Mouse (Mus musculus) stomach, postnatal 0 days (tissue): Measurements from ENCODE around the gene Drc3. TPM values are rescaled to one million over a fixed set of nuclear protein-coding genes. Genes with fewer than 3 reads are reported as not detected.
A peak's percentile ranks its signal among the peaks of the same experiment; 100 is the strongest.

Experiments
- ATAC-seq: fragments of 200-750 bp; cut with Nextera tagmentation; 2 replicates; pipeline ENCODE4 v1.8.0; 2017; ENCODE audit not compliant: low FRiP score, low TSS enrichment
- DNase-seq: peaks from one replicate; pipeline ENCODE4 v3.0.0-alpha.2; 2016; ENCODE audit warnings: low spot score
- H3K27ac ChIP-seq: fragments of 300-500 bp; sonication (generic); replicated peaks from 2 replicates; pipeline ENCODE4 v1.5.1; 2014; ENCODE audit warnings: mild to moderate bottlenecking, control low read depth
- H3K27me3 ChIP-seq: fragments of 300-500 bp; sonication (generic); 2 replicates; pipeline ENCODE4 v1.6.1; 2014; ENCODE audit warnings: low read length; ENCODE audit not compliant: control insufficient read depth, insufficient read depth
- H3K36me3 ChIP-seq: fragments of 300-500 bp; sonication (generic); 2 replicates; pipeline ENCODE4 v1.6.1; 2014; ENCODE audit warnings: low read length, mixed read lengths; ENCODE audit not compliant: control insufficient read depth, insufficient read depth
- H3K4me1 ChIP-seq: fragments of 300-500 bp; sonication (generic); replicated peaks from 2 replicates; pipeline ENCODE4 v1.6.1; 2014; ENCODE audit warnings: antibody characterized with exemption; ENCODE audit not compliant: control insufficient read depth, insufficient read depth
- H3K4me2 ChIP-seq: fragments of 300-500 bp; sonication (generic); replicated peaks from 2 replicates; pipeline ENCODE4 v1.6.1; 2014; ENCODE audit warnings: low read depth, mild to moderate bottlenecking, control low read depth, moderate library complexity
- H3K4me3 ChIP-seq: fragments of 300-500 bp; sonication (generic); 2 replicates; pipeline ENCODE4 v1.5.1; 2014; ENCODE audit warnings: low read depth, low read length, control low read depth
- H3K9ac ChIP-seq: fragments of 300-500 bp; sonication (generic); 2 replicates; pipeline ENCODE4 v1.6.1; 2014; ENCODE audit warnings: mild to moderate bottlenecking, low read length, control low read depth, mixed read lengths
- H3K9me3 ChIP-seq: fragments of 300-500 bp; sonication (generic); 2 replicates; pipeline ENCODE4 v1.6.1; 2016; ENCODE audit warnings: low read length; ENCODE audit not compliant: control insufficient read depth
- CTCF ChIP-seq: IDR thresholded peaks from 2 replicates; pipeline ENCODE4 v1.5.1; 2016; ENCODE audit warnings: antibody characterized with exemption, low read depth, mild to moderate bottlenecking, moderate library complexity
- EP300 ChIP-seq: optimal IDR thresholded peaks from 2 replicates; pipeline ENCODE3; 2016; ENCODE audit warnings: antibody characterized with exemption
- WGBS: fragments of 180-500 bp; shearing (Covaris S2); extraction: QIAGEN DNeasy Blood & Tissue Kit; methylation state at CpG from one replicate; pipeline ENCODE4 v1.1.7; 2014; 5-methylcytosine and 5-hydroxymethylcytosine counted together
- polyA plus RNA-seq: library from polyadenylated mRNA; unstranded; fragments of >200 nt; fragmentation: Nextera tagmentation; extraction: Ambion mirVana; gene quantifications from 2 replicates; pipeline ENCODE4 v1.2.1, GENCODE M21; 2015

Gene Drc3
- polyA plus RNA-seq, 1 experiment from 2014 or later: 0.93 TPM

- Histone ChIP-seq H3K4me1 (no peaks in the 10 kb centered on the region; the same call in 1 of the 2 replicates), H3K9me3 (no peaks in the 10 kb centered on the region), H3K36me3 (no peaks in the 10 kb centered on the region), H3K27ac (no peak overlapping the region; the same call in 1 of the 2 replicates), H3K9ac (no peak overlapping the region), H3K4me3 (no peak overlapping the region), H3K4me2 (no peak overlapping the region), H3K27me3 (no peaks in the 10 kb centered on the region)
- ATAC-seq: no peak
- WGBS: 56% methylated on average over 7 of the region's 7 CpGs
- DNase-seq: no peak
- TF ChIP-seq CTCF (no peak), EP300 (no peak)
These were observed 35.6 kb upstream of the Drc3 start for GRCm38 (mm10) chr11:60317376-60318102.

GRCm38 (mm10) chr11:60318716-60319115, 34.4 kb upstream of the Drc3 start:
- Histone ChIP-seq H3K4me3 (no peak overlapping the region), H3K9ac (no peak overlapping the region), H3K4me2 (no peak overlapping the region), H3K9me3 (no peaks in the 10 kb centered on the region), H3K4me1 (no peaks in the 10 kb centered on the region; the same call in 1 of the 2 replicates), H3K27me3 (no peaks in the 10 kb centered on the region), H3K36me3 (no peaks in the 10 kb centered on the region), H3K27ac (no peak overlapping the region)
- 60% methylated on average over 5 of the region's 5 CpGs for WGBS
- ATAC-seq (no peak), DNase-seq (no peak)
- TF ChIP-seq EP300: no peak

GRCm38 (mm10) chr11:60319257-60320066, 33.7 kb upstream of the Drc3 start:
- Histone ChIP-seq H3K9me3 (no peaks in the 10 kb centered on the region), H3K4me2 (no peak overlapping the region), H3K27me3 (no peaks in the 10 kb centered on the region), H3K4me1 (no peaks in the 10 kb centered on the region; the same call in 1 of the 2 replicates), H3K36me3 (no peaks in the 10 kb centered on the region), H3K27ac (0 out of 2 replicates have a peak overlapping the region, but pooled peaks have one; percentile 18), H3K9ac (no peak overlapping the region; the same call in 1 of the 2 replicates), H3K4me3 (no peak overlapping the region)
- ATAC-seq (peak; percentile 55), DNase-seq (no peak)
- TF ChIP-seq CTCF (peak; percentile 40), EP300 (no peak)
- 52% methylated on average over 10 of the region's 10 CpGs for WGBS

- Histone ChIP-seq H3K27ac (no peak overlapping the region), H3K9me3 (no peaks in the 10 kb centered on the region), H3K4me2 (no peak overlapping the region), H3K4me1 (no peaks in the 10 kb centered on the region; the same call in 1 of the 2 replicates), H3K9ac (no peak overlapping the region), H3K4me3 (no peak overlapping the region), H3K27me3 (no peaks in the 10 kb centered on the region), H3K36me3 (no peaks in the 10 kb centered on the region)
- 50% methylated on average over 8 of the region's 8 CpGs for WGBS
- DNase-seq: no peak
- TF ChIP-seq EP300: no peak
- no peak for TF ChIP-seq CTCF
- no peak for ATAC-seq
These were observed 32.6 kb upstream of the Drc3 start for GRCm38 (mm10) chr11:60320426-60321037.

- H3K4me3 ChIP-seq: no peak overlapping the region
- no peak for DNase-seq
These were observed 31.7 kb upstream of the Drc3 start for GRCm38 (mm10) chr11:60321438-60321837.

More at GRCm38 (mm10) chr11:60321438-60321837, 31.7 kb upstream of the Drc3 start:
- H3K9me3 ChIP-seq: no peaks in the 10 kb centered on the region
- WGBS: 55% methylated on average over 2 of the region's 2 CpGs
- no peaks in the 10 kb centered on the region; the same call in 1 of the 2 replicates for H3K4me1 ChIP-seq
- H3K4me2 ChIP-seq: no peak overlapping the region
- no peak overlapping the region for H3K9ac ChIP-seq
- no peak for ATAC-seq
- H3K27ac ChIP-seq: no peak overlapping the region
- H3K27me3 ChIP-seq: no peaks in the 10 kb centered on the region
- TF ChIP-seq CTCF: no peak
- H3K36me3 ChIP-seq: no peaks in the 10 kb centered on the region
